Mouse (Mus musculus): ENCODE measurements at regions not wholly inside any gene's neighbourhood (a gene's known extent, or its start where the extent isn't known, plus 50 kb on each side); places are given as distances from the start of the nearest gene placed in this dataset.

DNA sequence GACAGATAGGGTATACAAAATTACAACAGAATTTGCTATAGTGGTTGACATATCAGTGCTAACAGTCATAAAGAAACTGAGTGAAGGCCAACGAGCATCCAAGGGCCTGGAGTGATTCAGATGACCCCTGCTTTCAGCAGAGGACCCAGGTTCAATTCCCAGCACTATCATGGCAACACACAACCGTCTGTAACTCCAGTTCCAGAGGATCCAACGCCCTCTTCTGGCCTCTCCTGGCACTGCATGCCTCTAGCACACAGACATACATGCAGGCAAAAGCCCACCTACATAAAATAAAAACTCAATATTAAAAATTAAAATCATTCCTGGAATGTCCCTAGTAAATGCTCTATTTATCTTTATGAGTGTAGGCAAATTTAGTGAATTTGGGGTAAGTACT, 59.7 kb upstream of the Sox5 start:
- TF ChIP-seq CTCF (conservative IDR thresholded peaks at IDR 0.05; ENCODE audit: low read length): peak; percentile 38; the same call in 1 of the 2 replicates
- no peak for TF ChIP-seq NANOG (IDR thresholded peaks at IDR 0.05; ENCODE audit: borderline replicate concordance, low read length)
